Mouse (Mus musculus) olfactory bulb, adult 2 months (tissue): ENCODE measurements at regions not wholly inside any gene's neighbourhood (a gene's known extent, or its start where the extent isn't known, plus 50 kb on each side); places are given as distances from the start of the nearest gene placed in this dataset.

ENCODE experiments used
- CTCF ChIP-seq: fragments of 200-500 bp; IDR thresholded peaks from 2 replicates; pipeline ENCODE4 v1.5.1; 2012; ENCODE audit warnings: low read depth, mild to moderate bottlenecking, low read length, moderate library complexity; ENCODE audit not compliant: insufficient read depth
- POLR2A ChIP-seq: fragments of 200-500 bp; IDR thresholded peaks from 2 replicates; pipeline ENCODE4 v1.6.1; 2012; ENCODE audit warnings: mild to moderate bottlenecking, low read depth, low read length, moderate library complexity; ENCODE audit not compliant: insufficient read depth

GRCm38 (mm10) chr12:107833001-107833400, 170.4 kb downstream of the Bcl11b start:
- TF ChIP-seq CTCF (no peak), POLR2A (no peak)
